Mouse (Mus musculus): ENCODE data around the gene Actg2. TPM values are rescaled to one million over a fixed set of nuclear protein-coding genes. Genes with fewer than 3 reads are reported as not detected.
A peak's percentile ranks its signal among the peaks of the same experiment; 100 is the strongest.

Gene Actg2
- polyA plus RNA-seq, 2 experiments = 2.3 to 2.4 TPM

DNA sequence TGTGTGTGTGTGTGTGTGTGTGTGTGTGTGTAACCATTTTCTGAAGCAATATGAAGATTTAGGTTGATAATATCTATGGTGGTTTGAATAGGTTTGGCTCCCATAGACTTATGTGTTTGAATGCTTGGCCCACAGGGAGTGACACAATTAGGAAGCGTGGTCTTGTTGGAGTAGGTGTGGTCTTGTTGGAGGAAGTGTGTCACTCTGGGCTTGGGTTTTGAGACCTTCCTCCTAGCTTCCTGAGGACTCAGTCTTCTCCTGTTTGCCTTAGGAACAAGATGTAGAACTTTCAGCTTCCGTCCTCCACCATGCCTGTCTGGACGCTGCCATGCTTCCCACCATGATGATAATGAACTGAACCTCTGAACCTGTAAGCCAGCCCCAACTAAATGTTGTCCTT lies 17.4 kb downstream of the Actg2 start:
- Histone ChIP-seq H3K36me3 (replicated peaks; ENCODE audit: control insufficient read depth, insufficient read depth, low read depth) (no peaks in the 10 kb centered on the region), H3K4me1 (replicated peaks; ENCODE audit: control insufficient read depth in 2 of 2, insufficient read depth in 2 of 2, low read length in 1 of 2) (peaks cover 0 to 7% of the 10 kb centered on the region in 2 experiments; a peak in 2 of 4 replicates), H3K27ac (no peak overlapping the region), H3K27me3 (ENCODE audit: control insufficient read depth, insufficient read depth, low read length) (no peaks in the 10 kb centered on the region), H3K9me3 (ENCODE audit: control insufficient read depth, low read length) (no peaks in the 10 kb centered on the region), H3K4me2 (ENCODE audit: low read depth) (no peak overlapping the region), H3K9ac (replicated peaks) (no peak overlapping the region), H3K4me3 (ENCODE audit: insufficient read depth in 1 of 2, low read depth in 2 of 2, low read length in 2 of 2) (no peak overlapping the region)
- TF ChIP-seq CTCF (IDR thresholded peaks at IDR 0.05; ENCODE audit: low read depth) = no peak
- TF ChIP-seq EP300 (IDR thresholded peaks at IDR 0.05; ENCODE audit: low read depth) = no peak
- DNase-seq (ENCODE audit: low read depth in 3 of 3, low spot score in 3 of 3) (no peak), ATAC-seq (ENCODE audit: insufficient read depth) (no peak)
- 46% methylated on average over 3 of the region's 3 CpGs for WGBS (ENCODE audit: insufficient replicate concordance)

GRCm38 (mm10) chr6:83515172-83515571 lies 20.9 kb downstream of the Actg2 start:
- Histone ChIP-seq H3K4me1 (replicated peaks; ENCODE audit: control insufficient read depth in 2 of 2, insufficient read depth in 2 of 2, low read length in 1 of 2) (no peaks in the 10 kb centered on the region), H3K27ac (no peak overlapping the region), H3K9ac (replicated peaks) (no peak overlapping the region), H3K27me3 (ENCODE audit: control insufficient read depth, insufficient read depth, low read length) (no peaks in the 10 kb centered on the region), H3K4me2 (ENCODE audit: low read depth) (no peak overlapping the region), H3K9me3 (ENCODE audit: control insufficient read depth, low read length) (no peaks in the 10 kb centered on the region), H3K36me3 (replicated peaks; ENCODE audit: control insufficient read depth, insufficient read depth, low read depth) (no peaks in the 10 kb centered on the region), H3K4me3 (ENCODE audit: insufficient read depth in 1 of 2, low read depth in 2 of 2, low read length in 2 of 2) (no peak overlapping the region)
- WGBS (ENCODE audit: insufficient replicate concordance) = 54% methylated on average over 3 of the region's 3 CpGs
- DNase-seq (ENCODE audit: low read depth in 3 of 3, low spot score in 3 of 3) (no peak), ATAC-seq (ENCODE audit: insufficient read depth) (no peak)
- TF ChIP-seq CTCF (IDR thresholded peaks at IDR 0.05; ENCODE audit: low read depth) (no peak), EP300 (IDR thresholded peaks at IDR 0.05; ENCODE audit: low read depth) (no peak)

DNA sequence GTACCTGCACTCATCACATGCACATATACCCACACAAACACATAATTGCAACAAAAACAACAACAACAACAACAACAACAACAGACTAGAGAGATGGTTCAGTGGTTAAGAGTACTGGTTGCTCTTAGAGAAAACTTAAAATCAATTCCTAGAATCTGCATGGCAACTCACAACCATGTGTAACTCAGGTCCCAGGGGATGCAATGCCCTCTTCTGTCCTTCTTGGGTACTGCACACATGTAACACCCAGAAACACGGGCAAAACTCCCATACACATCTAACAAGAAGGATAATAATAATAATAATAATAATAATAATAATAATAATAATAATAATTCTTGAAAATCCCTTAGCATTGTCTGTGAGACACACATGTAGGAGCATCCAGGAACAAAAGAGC lies 23.6 kb downstream of the Actg2 start:
- Histone ChIP-seq H3K4me2 (ENCODE audit: low read depth) (no peak overlapping the region), H3K4me1 (replicated peaks; ENCODE audit: control insufficient read depth in 2 of 2, insufficient read depth in 2 of 2, low read length in 1 of 2) (peaks cover 3% of the 10 kb centered on the region in 2 experiments; a peak in 3 of 4 replicates), H3K9ac (replicated peaks) (no peak overlapping the region), H3K36me3 (replicated peaks; ENCODE audit: control insufficient read depth, insufficient read depth, low read depth) (no peaks in the 10 kb centered on the region), H3K27me3 (ENCODE audit: control insufficient read depth, insufficient read depth, low read length) (no peaks in the 10 kb centered on the region), H3K27ac (no peak overlapping the region), H3K4me3 (ENCODE audit: insufficient read depth in 1 of 2, low read depth in 2 of 2, low read length in 2 of 2) (no peak overlapping the region), H3K9me3 (ENCODE audit: control insufficient read depth, low read length) (no peaks in the 10 kb centered on the region)
- ATAC-seq (ENCODE audit: insufficient read depth) (no peak), DNase-seq (ENCODE audit: low read depth in 3 of 3, low spot score in 3 of 3) (peak in 1 of 3 experiments; percentile 31)
- TF ChIP-seq CTCF (IDR thresholded peaks at IDR 0.05; ENCODE audit: low read depth) (peak; percentile 80), EP300 (IDR thresholded peaks at IDR 0.05; ENCODE audit: low read depth) (no peak)
- WGBS (ENCODE audit: insufficient replicate concordance) = 17% methylated on average over 1 of the region's 1 CpGs

- no peak overlapping the region for H3K27ac ChIP-seq
- no peak overlapping the region for H3K4me2 ChIP-seq (ENCODE audit: low read depth)
- H3K27me3 ChIP-seq (ENCODE audit: control insufficient read depth, insufficient read depth, low read length) = no peaks in the 10 kb centered on the region
- no peak overlapping the region for H3K4me3 ChIP-seq (ENCODE audit: insufficient read depth in 1 of 2, low read depth in 2 of 2, low read length in 2 of 2)
- H3K36me3 ChIP-seq (replicated peaks; ENCODE audit: control insufficient read depth, insufficient read depth, low read depth) = no peaks in the 10 kb centered on the region
- TF ChIP-seq CTCF (IDR thresholded peaks at IDR 0.05; ENCODE audit: low read depth) (peak; percentile 21), EP300 (IDR thresholded peaks at IDR 0.05; ENCODE audit: low read depth) (no peak)
- 54% methylated on average over 2 of the region's 2 CpGs for WGBS (ENCODE audit: insufficient replicate concordance)
- no peak overlapping the region for H3K9ac ChIP-seq (replicated peaks)
- peaks cover 14 to 15% of the 10 kb centered on the region in 2 experiments for H3K4me1 ChIP-seq (replicated peaks; ENCODE audit: control insufficient read depth in 2 of 2, insufficient read depth in 2 of 2, low read length in 1 of 2)
- no peak for DNase-seq (ENCODE audit: low read depth in 3 of 3, low spot score in 3 of 3)
- H3K9me3 ChIP-seq (ENCODE audit: control insufficient read depth, low read length) = no peaks in the 10 kb centered on the region
- no peak for ATAC-seq (ENCODE audit: insufficient read depth)
Observed at GRCm38 (mm10) chr6:83510210-83510609, 25.9 kb downstream of the Actg2 start.

DNA sequence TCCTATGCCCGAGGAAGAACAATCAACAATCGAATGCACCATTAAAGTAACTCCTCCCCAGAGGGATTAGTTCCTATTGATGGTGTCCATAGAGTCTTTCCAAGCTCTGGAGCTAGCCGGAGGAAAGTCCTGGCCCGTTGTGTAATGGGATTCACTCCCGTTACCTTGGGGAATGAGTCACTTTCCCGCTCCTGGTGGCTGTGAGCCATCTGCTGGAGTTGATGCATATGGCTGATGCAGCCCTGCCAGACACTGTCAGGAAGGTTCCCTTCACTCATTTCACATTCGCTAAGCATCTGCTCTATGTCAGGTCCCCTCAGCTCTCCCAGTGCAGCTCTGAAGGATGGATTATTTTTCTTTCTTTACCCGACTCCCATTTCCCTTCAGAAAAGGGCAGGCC lies 26.6 kb downstream of the Actg2 start:
- Histone ChIP-seq H3K4me1 (replicated peaks; ENCODE audit: control insufficient read depth in 2 of 2, insufficient read depth in 2 of 2, low read length in 1 of 2) (peaks cover 20 to 22% of the 10 kb centered on the region in 2 experiments), H3K4me3 (ENCODE audit: insufficient read depth in 1 of 2, low read depth in 2 of 2, low read length in 2 of 2) (no peak overlapping the region), H3K9me3 (ENCODE audit: control insufficient read depth, low read length) (no peaks in the 10 kb centered on the region), H3K9ac (replicated peaks) (no peak overlapping the region), H3K27ac (no peak overlapping the region), H3K4me2 (ENCODE audit: low read depth) (no peak overlapping the region), H3K36me3 (replicated peaks; ENCODE audit: control insufficient read depth, insufficient read depth, low read depth) (no peaks in the 10 kb centered on the region), H3K27me3 (ENCODE audit: control insufficient read depth, insufficient read depth, low read length) (no peaks in the 10 kb centered on the region)
- DNase-seq (ENCODE audit: low read depth in 3 of 3, low spot score in 3 of 3) (no peak), ATAC-seq (ENCODE audit: insufficient read depth) (no peak)
- WGBS (ENCODE audit: insufficient replicate concordance) = 49% methylated on average over 8 of the region's 8 CpGs
- peak; percentile 32 for TF ChIP-seq CTCF (IDR thresholded peaks at IDR 0.05; ENCODE audit: low read depth)
- no peak for TF ChIP-seq EP300 (IDR thresholded peaks at IDR 0.05; ENCODE audit: low read depth)

Measured in liver, embryonic 14.5 days (tissue).